ENCODE assay signal across 16 mouse cellular contexts in the genomic region with DNA sequence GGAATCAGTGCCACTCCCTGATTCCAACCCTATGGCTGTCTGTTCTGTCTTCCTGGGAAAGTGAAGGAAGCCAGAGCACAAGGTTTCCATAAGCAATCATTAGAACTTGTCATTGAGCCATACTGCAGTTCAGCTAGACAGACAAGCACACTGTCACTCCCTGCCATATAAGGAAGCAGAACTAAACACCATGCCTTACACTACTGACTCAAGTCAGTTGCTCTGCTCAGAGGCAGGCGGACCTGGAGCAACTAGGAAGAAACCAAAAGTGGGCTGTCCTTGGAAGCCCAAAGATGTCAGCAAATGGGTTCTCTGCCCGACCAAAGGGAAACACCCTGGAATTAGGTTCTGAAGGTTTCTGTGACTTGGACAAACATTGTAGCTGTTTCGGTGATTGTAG. TPM values are rescaled to one million over a fixed set of nuclear protein-coding genes. Genes with fewer than 3 reads are reported as not detected.
DNase-seq lines count a peak whose midpoint lies in the region; ATAC-seq and TF ChIP-seq lines count a peak whose summit lies in the region.
"Had no signal": no experiment of that assay in that cellular context is flagged by ENCODE, and none has a peak within 500 bp of the region (broad histone marks: within the 10 kb centered on the region; RNA-seq: fewer than 3 reads in every experiment).

No protein-coding gene starts in this region.

- H3K4me2 ChIP-seq in heart, embryonic 12.5 days = no peak overlapping the region
- no peak overlapping the region for H3K4me2 ChIP-seq in lung, embryonic 14.5 days
- H3K4me2 ChIP-seq in embryonic facial prominence, embryonic 15.5 days (replicated peaks) = no peak overlapping the region
- H3K4me2 ChIP-seq in stomach, embryonic 14.5 days (replicated peaks; ENCODE audit: low read depth, low read length) = no peak overlapping the region
- H3K4me2 ChIP-seq: hindbrain, embryonic 13.5 days; midbrain, embryonic 13.5 days; neural tube, embryonic 13.5 days had no signal

- H3K9ac ChIP-seq in heart, embryonic 12.5 days = no peak overlapping the region
- H3K9ac ChIP-seq in lung, embryonic 14.5 days = no peak overlapping the region
- no peak overlapping the region for H3K9ac ChIP-seq in embryonic facial prominence, embryonic 15.5 days
- H3K9ac ChIP-seq in stomach, embryonic 14.5 days (replicated peaks; ENCODE audit: low read depth, low read length) = no peak overlapping the region
- H3K9ac ChIP-seq: hindbrain, embryonic 13.5 days; midbrain, embryonic 13.5 days; neural tube, embryonic 13.5 days had no signal

- no peak for DNase-seq in heart, postnatal 14 days
- DNase-seq in lung, embryonic 14.5 days = peak; percentile 63
- DNase-seq in lung, postnatal 4 days = no peak
- no peak for DNase-seq in urinary bladder, adult 2 months (ENCODE audit: low spot score)
- no peak for DNase-seq in neural tube, embryonic 10.5 days (ENCODE audit: extremely low spot score, low spot score)
- DNase-seq: adrenal gland, adult 8-10 months; kidney, postnatal 10 days; layer of hippocampus, postnatal 36 days; right cerebral cortex, adult 18-20 months; thymus, postnatal 4 days had no signal

- H3K27ac ChIP-seq in heart, embryonic 12.5 days (ENCODE audit: poor library complexity, severe bottlenecking) = peak overlapping the region; percentile 91
- H3K27ac ChIP-seq in lung, embryonic 14.5 days (ENCODE audit: low read depth) = peak overlapping the region; percentile 93
- no peak overlapping the region for H3K27ac ChIP-seq in embryonic facial prominence, embryonic 15.5 days (replicated peaks)
- H3K27ac ChIP-seq in stomach, embryonic 14.5 days (ENCODE audit: low read length) = peak overlapping the region; percentile 87; the same call in 1 of the 2 replicates
- H3K27ac ChIP-seq: hindbrain, embryonic 13.5 days; midbrain, embryonic 13.5 days; neural tube, embryonic 13.5 days had no signal

- WGBS in heart, embryonic 12.5 days = 61% methylated on average over 3 of the region's 3 CpGs
- WGBS in lung, embryonic 14.5 days = 72% methylated on average over 3 of the region's 3 CpGs
- 63% methylated on average over 3 of the region's 3 CpGs for WGBS in embryonic facial prominence, embryonic 15.5 days
- WGBS in stomach, embryonic 14.5 days = 54% methylated on average over 3 of the region's 3 CpGs

- peak; percentile 54; the same call in 1 of the 2 replicates for ATAC-seq in heart, embryonic 12.5 days (ENCODE audit: insufficient number of reproducible peaks, low FRiP score)
- peak; percentile 42; the same call in 1 of the 2 replicates for ATAC-seq in lung, embryonic 14.5 days (ENCODE audit: insufficient read depth)
- ATAC-seq in embryonic facial prominence, embryonic 15.5 days (ENCODE audit: insufficient number of reproducible peaks, low FRiP score, low TSS enrichment, low read depth) = peak; percentile 76
- ATAC-seq in stomach, embryonic 14.5 days (ENCODE audit: insufficient number of reproducible peaks, insufficient read depth, low FRiP score, low read depth) = no peak
- ATAC-seq: midbrain, embryonic 13.5 days had no signal

- H3K4me3 ChIP-seq in heart, embryonic 12.5 days = no peak overlapping the region
- no peak overlapping the region for H3K4me3 ChIP-seq in lung, embryonic 14.5 days (ENCODE audit: low read depth, low read length)
- H3K4me3 ChIP-seq in embryonic facial prominence, embryonic 15.5 days (replicated peaks) = no peak overlapping the region
- H3K4me3 ChIP-seq in stomach, embryonic 14.5 days (ENCODE audit: low read depth, low read length) = no peak overlapping the region
- H3K4me3 ChIP-seq: hindbrain, embryonic 13.5 days; midbrain, embryonic 13.5 days; neural tube, embryonic 13.5 days had no signal

- H3K9me3 ChIP-seq in heart, embryonic 12.5 days (replicated peaks) = no peaks in the 10 kb centered on the region
- H3K9me3 ChIP-seq in lung, embryonic 14.5 days (ENCODE audit: low read depth, low read length) = no peaks in the 10 kb centered on the region
- H3K9me3 ChIP-seq in embryonic facial prominence, embryonic 15.5 days (replicated peaks) = no peaks in the 10 kb centered on the region
- no peaks in the 10 kb centered on the region for H3K9me3 ChIP-seq in stomach, embryonic 14.5 days (ENCODE audit: control insufficient read depth, low read depth, low read length)
- H3K9me3 ChIP-seq: hindbrain, embryonic 13.5 days; midbrain, embryonic 13.5 days; neural tube, embryonic 13.5 days had no signal

- H3K36me3 ChIP-seq in heart, embryonic 12.5 days = no peaks in the 10 kb centered on the region
- no peaks in the 10 kb centered on the region for H3K36me3 ChIP-seq in lung, embryonic 14.5 days (ENCODE audit: insufficient read depth)
- no peaks in the 10 kb centered on the region for H3K36me3 ChIP-seq in embryonic facial prominence, embryonic 15.5 days
- no peaks in the 10 kb centered on the region for H3K36me3 ChIP-seq in stomach, embryonic 14.5 days (ENCODE audit: control insufficient read depth, insufficient read depth, low read length)
- H3K36me3 ChIP-seq: hindbrain, embryonic 13.5 days; midbrain, embryonic 13.5 days; neural tube, embryonic 13.5 days had no signal

- H3K27me3 ChIP-seq in heart, embryonic 12.5 days (replicated peaks) = no peaks in the 10 kb centered on the region
- H3K27me3 ChIP-seq in lung, embryonic 14.5 days (ENCODE audit: insufficient read depth, low read length) = no peaks in the 10 kb centered on the region
- H3K27me3 ChIP-seq in embryonic facial prominence, embryonic 15.5 days = no peaks in the 10 kb centered on the region
- H3K27me3 ChIP-seq in stomach, embryonic 14.5 days (ENCODE audit: control insufficient read depth, insufficient read depth, low read length) = no peaks in the 10 kb centered on the region
- H3K27me3 ChIP-seq: hindbrain, embryonic 13.5 days; midbrain, embryonic 13.5 days; neural tube, embryonic 13.5 days had no signal

- peaks cover 85% of the 10 kb centered on the region for H3K4me1 ChIP-seq in heart, embryonic 12.5 days (replicated peaks)
- H3K4me1 ChIP-seq in lung, embryonic 14.5 days (ENCODE audit: insufficient read depth) = peaks cover 57% of the 10 kb centered on the region
- H3K4me1 ChIP-seq in embryonic facial prominence, embryonic 15.5 days = peaks cover 68% of the 10 kb centered on the region
- peaks cover 41% of the 10 kb centered on the region for H3K4me1 ChIP-seq in stomach, embryonic 14.5 days (ENCODE audit: control insufficient read depth, insufficient read depth, low read length)

- TF ChIP-seq CTCF in lung, embryonic 14.5 days (IDR thresholded peaks at IDR 0.05; ENCODE audit: low read depth) = no peak

- intact Hi-C loops in heart, postnatal 14 days (cut with DNase I) = no loop called here

RNA-seq across cellular contexts. Expression of a gene that starts 10.3 kb away (rescaled TPM):
- polyA plus RNA-seq in heart, embryonic 12.5 days (2016; fragmentation: Nextera tagmentation; extraction: Ambion mirVana) = 161 and 164 TPM in 2 replicates
- 10 to 100 TPM; 56.0 to 59.6 TPM for total RNA-seq in heart, postnatal 14 days (2021)
- 283 and 297 TPM in 2 replicates for polyA plus RNA-seq in lung, embryonic 14.5 days (2014; fragmentation: Nextera tagmentation; extraction: Ambion mirVana)
- polyA plus RNA-seq in embryonic facial prominence, embryonic 15.5 days (2015; fragmentation: Nextera tagmentation; extraction: Ambion mirVana) = 290 and 306 TPM in 2 replicates
- 366 and 368 TPM in 2 replicates for polyA plus RNA-seq in stomach, embryonic 14.5 days (2014; fragmentation: Nextera tagmentation; extraction: Ambion mirVana)
- 895 and 1,547 TPM in 2 replicates for polyA plus RNA-seq in urinary bladder, adult 2 months (2012; rRNA removed)
